Mouse (Mus musculus): ENCODE measurements around the gene Sctr. TPM values are rescaled to one million over a fixed set of nuclear protein-coding genes. Genes with fewer than 3 reads are reported as not detected.

Gene Sctr
- total RNA-seq, 2 experiments from 2014 or later: 2.0 to 2.4 TPM

DNA sequence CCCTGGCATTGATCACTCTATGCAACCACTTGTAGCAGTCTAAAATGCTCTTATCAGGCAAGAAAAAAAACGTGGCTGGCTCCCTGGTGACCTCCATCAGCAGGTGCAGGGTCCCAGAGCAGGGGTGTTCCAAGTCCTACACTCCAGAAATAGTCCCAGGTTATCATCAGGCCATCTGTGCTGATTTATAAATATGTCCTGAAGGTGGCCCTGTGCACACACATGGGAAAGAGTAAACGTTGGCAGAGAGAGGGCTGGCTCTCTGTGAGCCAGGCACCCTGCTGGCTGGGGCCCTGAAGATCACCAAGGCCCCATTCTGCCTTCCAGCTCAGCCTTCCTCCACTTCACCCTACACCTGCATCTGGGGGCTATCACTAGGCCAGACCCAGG lies 18.4 kb downstream of the Sctr start:
- no peak for DNase-seq (ENCODE audit: low spot score in 2 of 2)

DNA sequence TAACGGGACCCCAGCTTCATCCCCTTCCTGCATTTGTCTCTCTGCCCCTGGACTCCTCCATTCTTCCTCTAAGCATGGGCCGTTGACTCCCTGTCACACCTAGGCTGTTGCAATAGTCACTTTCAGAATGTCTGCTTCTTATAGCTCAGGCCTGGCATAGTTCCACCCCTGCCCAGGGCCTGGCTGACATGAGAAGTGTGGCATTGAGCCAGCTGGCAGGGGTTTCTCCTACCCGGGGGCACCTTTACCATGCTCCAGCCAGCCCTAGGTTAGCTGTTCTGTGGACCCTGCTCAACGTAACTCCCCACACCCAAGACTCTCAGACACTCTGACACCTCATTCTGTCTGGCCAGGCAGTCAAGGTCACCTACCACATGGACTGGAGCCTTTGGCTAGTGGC lies 21.0 kb downstream of the Sctr start:
- no peak for DNase-seq (ENCODE audit: low spot score in 2 of 2)

DNA sequence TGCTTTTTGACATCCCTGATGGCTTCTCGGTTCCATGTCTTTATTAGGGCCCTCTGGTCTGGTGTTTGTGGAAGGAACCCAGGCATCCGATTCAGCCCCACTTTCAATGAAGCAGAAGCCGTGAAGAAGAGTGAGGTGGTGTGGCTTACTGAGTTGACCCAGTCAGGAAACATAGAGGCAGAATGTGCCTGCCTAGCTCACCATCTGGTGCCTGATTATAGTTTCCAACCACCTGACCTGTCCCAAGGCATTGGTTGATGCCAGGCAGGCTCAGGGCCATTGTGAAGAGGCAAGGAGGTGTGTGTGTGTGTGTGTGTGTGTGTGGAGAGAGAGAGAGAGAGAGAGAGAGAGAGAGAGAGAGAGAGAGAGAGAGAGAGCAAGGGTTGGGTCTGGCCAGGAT lies 23.8 kb downstream of the Sctr start:
- no peak for DNase-seq (ENCODE audit: low spot score in 2 of 2)

DNA sequence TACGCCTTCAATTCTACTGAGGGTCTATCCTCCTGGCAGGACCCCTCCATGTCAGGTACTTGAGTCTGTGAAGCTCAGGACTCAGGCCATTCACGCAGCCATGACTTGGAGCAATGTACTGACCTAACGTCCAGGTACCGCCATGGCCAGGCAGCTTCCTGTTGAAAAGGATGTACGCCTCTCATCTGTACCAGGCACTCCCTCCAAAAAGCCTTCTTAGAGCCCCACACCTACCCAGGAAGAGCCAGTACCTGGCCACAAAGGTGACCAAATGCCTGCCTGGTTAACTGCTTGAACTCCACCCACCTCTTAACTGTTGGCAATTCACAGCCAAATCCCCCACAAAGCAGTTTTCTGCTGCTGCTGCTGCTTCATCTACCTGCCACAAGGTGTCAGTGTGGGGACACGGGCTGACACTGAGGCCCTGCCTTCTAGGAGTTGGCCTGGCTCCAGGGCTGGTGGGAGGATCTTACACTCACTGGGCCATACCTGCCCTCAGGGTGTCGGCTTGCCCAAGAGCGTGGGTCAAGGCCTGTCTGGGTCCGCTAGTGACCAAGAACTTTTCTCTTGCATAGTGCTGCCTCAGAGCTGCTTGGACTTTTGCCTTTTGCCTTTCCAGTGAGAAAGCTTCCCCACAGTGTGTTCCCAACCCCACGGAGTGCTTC lies 26.2 kb downstream of the Sctr start:
- peak; percentile 73 to 76 for DNase-seq (ENCODE audit: low spot score in 2 of 2)

DNA sequence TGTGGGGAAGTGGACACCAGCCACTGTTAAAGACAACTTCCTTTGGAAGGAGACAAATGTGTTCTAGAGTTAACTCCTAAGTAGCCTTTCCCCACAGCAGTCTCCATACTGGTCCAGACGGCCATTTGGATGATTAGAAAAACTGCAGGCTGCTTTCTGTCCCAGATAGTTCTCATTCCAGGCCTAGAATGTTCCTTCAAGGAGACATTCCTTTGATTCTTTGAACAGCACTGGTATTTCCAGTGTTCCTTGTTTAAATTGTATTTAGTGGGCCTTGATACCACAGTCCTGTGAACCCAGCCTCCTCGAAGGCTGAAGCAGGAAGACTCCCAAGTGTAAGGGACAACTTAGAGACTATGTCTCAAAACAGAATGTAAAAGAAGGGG lies 26.8 kb downstream of the Sctr start:
- DNase-seq (ENCODE audit: low spot score in 2 of 2): no peak

DNA sequence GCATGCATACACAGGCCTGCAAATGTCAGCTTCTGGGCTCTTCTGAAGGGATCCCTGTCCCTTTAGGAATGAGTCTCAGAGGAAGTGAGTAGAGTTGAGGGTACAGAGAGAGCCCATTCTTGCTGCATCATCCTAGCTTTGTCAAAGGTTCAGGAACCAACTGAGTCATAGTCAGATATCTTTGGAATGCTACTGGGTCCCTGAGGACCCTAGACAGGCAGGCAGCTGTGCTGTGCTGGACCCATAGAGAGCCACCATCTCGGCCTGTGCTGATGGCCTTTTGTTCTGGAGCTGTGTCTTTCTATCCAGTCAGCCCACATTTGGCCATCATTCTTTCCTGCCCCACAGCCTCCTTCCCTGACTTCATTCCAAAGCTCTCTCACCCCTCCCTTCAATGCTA lies 28.1 kb downstream of the Sctr start:
- DNase-seq (ENCODE audit: low spot score in 2 of 2): no peak

DNA sequence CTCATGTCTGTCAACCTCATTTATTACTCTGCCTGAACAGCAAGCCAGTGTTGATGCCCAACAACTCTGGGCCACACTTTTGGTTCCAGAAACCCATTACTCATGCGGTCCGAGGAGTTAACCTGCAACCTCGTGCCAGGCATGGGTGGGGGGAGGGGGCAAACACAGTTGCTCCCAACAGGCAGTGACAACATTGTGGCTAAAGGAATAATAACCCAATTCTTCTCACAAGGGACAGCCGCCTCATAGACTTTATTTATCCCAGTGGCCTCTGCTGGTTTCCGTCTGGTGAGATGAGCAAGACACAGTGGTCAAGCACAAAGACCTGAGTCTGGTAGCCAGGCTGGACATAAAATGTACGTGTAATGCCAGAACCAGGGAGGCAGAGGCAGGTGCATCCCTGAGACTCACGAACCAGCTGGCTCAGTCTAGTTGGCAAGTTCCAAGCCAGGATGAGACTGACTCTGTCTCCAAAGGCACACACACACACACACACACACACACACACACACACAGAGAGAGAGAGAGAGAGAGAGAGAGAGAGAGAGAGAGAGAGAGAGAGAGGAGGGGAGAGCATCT lies 28.9 kb downstream of the Sctr start:
- no peak for DNase-seq (ENCODE audit: low spot score in 2 of 2)

DNA sequence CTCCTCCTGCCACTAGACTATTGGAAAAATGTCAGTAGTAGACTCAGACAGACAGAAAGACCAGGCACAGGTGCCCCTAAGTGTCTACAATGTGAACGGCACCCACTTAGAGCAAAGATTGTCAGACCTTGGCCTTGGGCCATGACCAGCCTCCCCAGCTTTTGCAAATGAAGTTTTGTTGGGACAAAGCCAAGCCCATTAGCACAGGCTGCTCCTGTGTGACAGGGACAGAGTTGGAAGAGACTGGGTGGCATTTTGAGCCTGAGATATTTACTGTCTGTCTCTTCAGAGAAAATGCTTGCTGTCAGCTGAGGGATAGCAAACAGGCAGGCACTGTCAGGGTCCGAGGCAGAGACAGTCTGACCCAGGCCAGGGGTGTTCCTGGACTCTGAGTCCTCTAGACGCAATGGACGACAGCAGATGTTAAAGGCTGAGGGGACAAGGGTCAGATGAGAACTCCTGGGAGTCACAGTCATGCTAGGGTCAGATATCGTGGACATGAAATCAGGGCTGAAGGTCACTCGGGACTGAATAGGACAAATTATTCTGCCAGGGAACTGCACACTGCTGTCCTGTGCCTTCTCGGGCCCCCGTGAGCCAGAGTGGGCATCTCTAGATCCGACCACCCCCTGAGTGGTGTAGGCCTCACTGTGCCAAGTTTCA lies 30.5 kb downstream of the Sctr start:
- DNase-seq (ENCODE audit: low spot score in 2 of 2): peak; percentile 16 to 26

DNA sequence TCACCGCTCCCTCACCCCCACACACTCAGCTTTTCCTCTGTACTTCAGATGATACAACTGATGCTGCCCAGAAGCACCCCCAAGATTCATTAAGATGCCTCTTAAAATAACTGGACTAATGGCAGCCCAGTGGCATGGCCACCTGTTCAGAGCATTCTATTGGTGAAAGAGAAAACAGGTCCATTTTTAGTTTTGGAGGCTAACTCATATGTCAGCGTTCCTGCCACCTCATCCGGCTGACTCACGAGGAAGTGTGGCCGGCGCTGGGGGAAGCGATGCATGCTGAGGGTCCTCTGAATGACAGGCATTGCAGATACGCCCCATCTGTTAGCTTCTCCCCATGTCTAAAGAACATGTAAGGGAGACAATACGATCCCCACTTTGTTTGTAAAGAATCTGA lies 31.9 kb downstream of the Sctr start:
- DNase-seq (ENCODE audit: low spot score in 2 of 2): no peak

DNA sequence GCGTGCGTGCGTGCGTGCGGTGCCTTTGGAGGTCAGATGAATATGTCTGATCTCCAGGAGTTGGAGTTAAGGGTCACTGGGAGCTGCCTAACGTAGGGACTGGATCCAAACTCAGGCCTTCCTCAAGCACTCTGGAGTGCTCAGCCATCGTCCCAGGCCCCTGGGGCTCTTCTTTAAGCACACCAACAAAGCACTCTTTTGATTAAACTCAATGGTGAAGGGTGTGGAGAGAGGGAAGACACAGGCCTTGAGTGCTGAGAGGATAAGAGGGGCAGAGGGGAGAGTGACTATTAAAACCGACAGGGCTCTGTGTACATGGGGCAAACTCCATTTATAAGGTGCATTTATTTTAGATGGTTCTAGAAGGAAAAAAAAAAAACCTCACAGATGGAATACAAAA lies 35.7 kb downstream of the Sctr start:
- DNase-seq (ENCODE audit: low spot score in 2 of 2): no peak

DNA sequence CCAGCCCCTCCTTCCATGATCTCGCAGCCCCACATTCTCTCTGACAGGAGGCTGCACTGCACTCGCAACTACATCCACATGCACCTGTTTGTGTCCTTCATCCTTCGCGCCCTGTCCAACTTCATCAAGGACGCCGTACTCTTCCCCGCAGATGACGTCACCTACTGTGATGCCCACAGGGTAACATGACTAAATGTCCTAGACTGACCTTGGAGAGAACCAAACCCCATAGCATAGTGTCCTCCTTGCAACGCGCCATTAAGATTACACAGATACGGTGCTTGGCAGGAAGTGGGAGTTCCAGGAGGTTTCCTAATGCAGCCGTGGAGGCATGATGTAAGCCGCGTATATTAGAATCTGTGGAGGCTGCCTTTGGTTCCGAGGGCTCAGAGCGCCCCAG lies 37.9 kb downstream of the Sctr start:
- DNase-seq (ENCODE audit: low spot score in 2 of 2): no peak

DNA sequence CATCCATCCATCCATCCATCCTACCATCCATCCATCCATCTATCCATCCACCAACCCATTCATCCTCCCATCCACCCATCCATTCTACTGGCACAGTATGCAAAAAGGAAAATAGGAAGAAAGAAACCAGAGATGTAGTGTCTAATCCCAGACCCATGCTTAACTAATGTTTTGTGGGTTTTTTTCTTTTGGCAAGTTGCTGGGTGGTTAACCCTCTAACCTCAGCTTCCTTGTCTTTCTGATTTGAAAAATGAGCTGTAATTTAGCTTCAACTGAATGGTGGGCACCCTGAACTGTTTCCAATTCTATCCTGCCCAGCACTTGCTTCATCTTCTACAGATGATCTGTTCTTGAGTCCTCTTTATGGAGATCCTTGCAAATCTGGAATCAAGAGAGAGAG lies 40.6 kb downstream of the Sctr start:
- DNase-seq (ENCODE audit: low spot score in 2 of 2): no peak

DNA sequence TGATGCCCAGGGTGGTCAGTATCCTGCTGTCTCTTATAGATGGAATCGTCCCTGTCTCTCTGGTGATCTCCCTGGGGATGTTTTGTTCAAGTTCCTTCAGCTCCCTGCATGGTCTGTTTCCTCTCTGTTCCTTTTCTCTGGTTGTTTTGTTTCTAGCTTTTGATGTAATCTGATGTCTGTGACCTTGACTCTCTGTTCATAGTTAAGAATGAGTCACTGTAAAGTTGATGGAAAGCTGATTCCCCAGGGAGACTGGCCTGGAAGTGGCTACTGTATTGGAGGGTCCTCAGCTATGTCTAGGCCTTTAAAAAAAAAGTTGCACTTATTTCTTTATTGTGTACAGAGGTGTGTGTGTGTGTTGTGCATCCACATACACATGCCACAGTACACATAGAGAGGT lies 44.4 kb downstream of the Sctr start:
- no peak for DNase-seq (ENCODE audit: low spot score in 2 of 2)

DNA sequence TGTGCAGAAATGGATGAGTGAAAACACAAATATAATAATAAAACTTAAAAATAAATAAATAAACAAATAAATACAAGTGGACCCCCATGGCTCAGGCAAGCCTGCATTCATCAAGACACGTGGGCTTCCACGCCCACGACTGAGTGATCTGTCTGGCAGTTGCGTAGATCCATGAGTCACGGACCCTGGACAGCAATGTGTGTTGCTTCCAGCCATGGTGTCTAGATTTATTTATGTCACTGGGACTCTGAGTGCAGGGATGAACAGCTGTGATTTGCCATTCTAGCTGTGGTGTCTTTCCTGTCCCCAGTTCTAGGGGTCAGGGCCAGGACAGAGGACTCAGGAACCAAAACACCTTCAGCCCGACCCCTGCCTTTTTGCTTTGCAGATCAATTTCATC lies 48.3 kb downstream of the Sctr start:
- no peak for DNase-seq (ENCODE audit: low spot score in 2 of 2)

DNA sequence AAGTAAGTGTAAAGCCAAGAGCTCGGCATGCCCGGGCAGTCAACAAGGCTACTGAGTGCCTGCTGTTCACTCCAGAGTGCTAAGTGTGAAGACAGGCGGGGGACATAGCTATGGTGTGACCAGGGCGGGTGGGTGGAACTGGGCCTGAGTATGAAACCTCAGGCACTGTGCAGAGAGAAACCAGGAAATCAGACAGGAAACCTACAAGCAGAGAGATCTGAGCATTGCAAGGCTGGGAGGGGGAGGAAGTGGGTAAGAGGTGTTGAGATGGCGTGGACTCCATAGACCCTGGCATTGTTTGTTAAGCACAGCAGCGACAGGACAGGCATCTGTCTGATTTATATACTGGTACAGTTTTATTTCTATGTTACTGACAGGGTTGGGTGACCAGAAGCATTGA lies 48.8 kb downstream of the Sctr start:
- DNase-seq (ENCODE audit: low spot score in 2 of 2): no peak

DNA sequence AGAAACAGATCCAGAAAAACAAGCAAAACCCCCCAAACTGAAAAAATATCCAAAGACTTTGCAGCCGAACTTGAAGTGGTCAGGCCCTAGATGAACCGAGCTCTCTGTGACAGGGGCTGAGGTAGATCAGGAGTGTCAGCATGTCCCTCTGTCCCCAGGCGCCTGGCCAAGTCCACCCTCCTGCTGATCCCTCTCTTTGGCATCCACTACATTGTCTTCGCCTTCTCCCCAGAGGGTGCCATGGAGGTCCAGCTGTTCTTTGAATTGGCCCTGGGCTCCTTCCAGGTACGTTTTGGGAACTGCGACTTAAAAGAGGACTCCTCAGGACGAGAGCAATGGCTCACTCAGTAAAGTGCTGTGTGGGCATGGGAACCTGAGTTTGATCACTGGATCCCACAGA lies 49.5 kb downstream of the Sctr start:
- no peak for DNase-seq (ENCODE audit: low spot score in 2 of 2)

DNA sequence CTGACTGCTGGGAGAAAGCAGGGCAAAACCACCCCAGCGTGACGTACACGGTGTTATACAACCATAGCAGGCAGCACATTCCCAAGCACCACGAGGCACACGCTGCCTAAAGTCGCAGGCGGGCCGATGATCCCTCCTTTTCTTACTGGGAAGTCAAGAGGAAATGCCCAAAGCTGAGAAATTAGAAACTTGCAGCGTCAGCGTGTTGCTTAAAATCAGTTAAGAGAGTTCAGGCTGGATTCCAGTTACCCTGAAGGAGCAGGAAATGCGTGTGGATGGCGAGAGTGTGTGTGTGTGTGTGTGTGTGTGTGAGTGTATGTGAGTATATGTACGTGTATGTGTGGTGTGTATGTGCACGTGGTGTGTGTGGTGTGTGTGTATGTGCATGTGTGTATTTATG lies 50.4 kb downstream of the Sctr start:
- DNase-seq (ENCODE audit: low spot score in 2 of 2): no peak

DNA sequence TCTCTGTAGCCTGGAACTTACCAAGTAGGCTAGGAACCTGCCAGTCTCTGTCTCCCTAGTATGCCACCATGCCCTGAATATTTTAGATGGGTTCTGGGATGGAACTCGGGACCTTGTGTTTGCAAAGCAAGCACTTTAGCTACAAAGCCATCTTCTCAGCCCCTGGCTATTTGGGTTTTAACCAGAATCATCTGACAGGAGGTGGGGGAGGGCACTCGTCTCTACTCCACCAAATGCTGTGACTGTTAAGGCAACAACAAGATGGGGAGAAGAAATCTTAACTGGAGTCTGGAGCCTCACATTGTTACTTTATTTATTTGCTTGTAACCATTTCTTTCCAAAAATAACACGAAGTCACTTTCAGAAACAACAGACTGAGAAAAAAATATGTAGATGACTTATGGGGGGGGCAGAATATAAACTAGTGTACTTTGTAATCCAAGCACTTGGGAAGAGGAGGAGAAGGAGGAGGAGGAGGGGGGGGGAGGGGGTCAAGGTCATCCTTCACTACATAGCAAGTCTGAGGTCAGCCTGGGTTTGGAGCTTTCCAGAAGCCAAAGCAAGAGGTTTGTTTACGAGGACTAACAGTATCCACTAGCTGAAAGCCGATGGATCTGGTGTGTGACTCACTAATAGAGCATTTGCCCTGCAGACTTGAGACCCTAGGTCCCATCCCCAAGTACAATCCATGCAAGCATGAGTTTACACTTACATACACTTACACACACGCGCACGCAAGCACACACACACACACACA lies 51.2 kb downstream of the Sctr start:
- DNase-seq (ENCODE audit: low spot score in 2 of 2): no peak

DNA sequence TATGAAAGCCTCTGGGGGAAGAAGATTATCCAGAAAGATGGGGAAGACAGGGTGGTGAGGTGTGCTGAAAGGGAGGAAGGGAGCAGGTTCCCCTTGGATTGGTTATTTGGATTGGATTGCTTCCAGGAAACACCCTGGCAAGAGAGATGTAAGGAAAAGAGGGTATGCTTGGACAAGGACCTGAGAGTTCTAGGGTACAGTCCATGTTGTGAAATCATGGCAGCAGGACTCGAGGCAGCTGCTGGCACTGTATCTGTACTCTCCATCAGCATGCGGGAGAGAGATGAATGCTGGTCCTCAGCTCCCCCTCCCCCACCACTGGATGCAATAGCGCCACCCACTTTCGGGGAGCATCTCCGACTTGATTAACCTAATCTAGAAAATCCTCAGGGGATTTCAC lies 54.0 kb downstream of the Sctr start:
- DNase-seq (ENCODE audit: low spot score in 2 of 2): no peak

DNA sequence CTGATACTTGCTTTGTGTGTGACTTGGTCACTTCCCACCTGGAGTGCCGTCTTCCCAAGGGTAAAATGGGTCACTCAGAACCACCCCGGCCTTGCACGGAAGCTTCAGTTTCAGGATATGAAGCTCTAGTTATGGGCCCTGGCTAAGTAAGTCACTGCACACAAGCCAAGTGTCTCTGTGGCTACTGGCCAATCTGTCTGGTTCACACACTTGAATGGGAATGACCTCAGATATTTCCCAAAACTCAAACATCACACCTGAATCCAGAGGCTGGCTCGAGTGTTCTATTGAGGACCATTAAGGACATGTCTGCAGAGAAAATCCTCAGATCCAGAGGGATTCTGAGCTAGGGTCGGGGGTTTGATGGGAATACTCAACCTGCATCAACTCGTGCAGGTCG lies 55.5 kb downstream of the Sctr start:
- DNase-seq (ENCODE audit: low spot score in 2 of 2): no peak

DNA sequence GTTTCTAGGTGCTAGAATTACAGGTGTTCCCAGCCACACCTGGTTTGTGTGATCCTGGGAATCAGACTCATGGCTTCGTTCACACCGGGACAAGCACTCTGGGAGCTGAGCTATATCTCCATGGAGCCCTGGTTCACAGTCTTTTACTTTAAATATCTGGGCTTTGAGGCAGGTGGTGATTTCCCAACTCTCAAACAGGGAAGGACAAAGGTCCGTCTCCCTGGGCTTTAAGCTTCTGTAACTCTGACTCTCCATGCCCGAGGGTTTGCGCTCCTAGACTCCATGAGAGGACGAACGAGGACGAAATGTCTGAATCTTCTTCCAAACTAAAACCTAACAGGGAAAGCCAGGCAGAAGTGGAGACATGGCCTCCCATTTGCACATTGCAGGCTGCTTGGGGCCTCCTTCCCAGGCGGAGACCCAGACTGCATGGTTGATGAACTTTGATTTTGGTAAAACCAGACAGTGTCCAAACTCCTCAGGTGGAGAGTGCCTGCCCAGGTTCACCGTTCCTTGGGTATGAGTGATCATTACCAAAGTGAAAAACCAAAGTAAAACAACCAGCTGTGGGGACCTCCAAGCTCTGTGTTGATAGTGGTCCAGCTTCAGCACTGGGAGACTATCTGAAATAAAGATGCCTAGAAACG lies 57.5 kb downstream of the Sctr start:
- DNase-seq (ENCODE audit: low spot score in 2 of 2): no peak

DNA sequence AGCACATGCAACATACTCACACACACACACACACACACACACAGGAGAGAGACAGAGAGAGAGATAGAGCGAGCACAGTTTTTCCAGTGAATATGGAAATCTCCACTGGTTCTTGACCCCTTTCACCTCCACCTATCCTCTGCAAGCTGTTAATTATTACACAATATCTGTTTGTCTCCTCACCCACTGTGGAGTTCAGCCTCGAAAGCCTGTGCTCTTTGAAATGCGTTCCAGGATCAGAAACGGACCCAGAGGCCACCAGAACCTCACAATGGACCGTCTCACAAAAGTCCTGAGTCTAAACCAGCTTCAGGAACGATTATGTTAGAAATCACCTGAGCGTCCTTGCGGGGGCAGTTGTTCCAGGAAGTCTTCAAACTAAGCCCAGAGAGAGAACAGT lies 59.5 kb downstream of the Sctr start:
- no peak for DNase-seq (ENCODE audit: low spot score in 2 of 2)
